Mouse (Mus musculus) thymus, adult 2 months (tissue): ENCODE data around the gene Tub. TPM values are rescaled to one million over a fixed set of nuclear protein-coding genes. Genes with fewer than 3 reads are reported as not detected.

Experiments used
- DNase-seq: peaks from one replicate; pipeline ENCODE4 v3.0.0; 2021
- H3K27ac ChIP-seq: fragments of 200-500 bp; 2 replicates; pipeline ENCODE4 v1.5.1; 2012; ENCODE audit warnings: low read length, control low read depth; ENCODE audit not compliant: control insufficient read depth, insufficient read depth
- H3K27me3 ChIP-seq: fragments of 200-500 bp; 2 replicates; pipeline ENCODE4 v1.6.1; 2012; ENCODE audit warnings: mild to moderate bottlenecking, low read length, moderate library complexity, mixed read lengths; ENCODE audit not compliant: control insufficient read depth, insufficient read depth
- H3K36me3 ChIP-seq: fragments of 200-500 bp; 2 replicates; pipeline ENCODE4 v1.6.1; 2012; ENCODE audit warnings: mild to moderate bottlenecking, low read length, moderate library complexity; ENCODE audit not compliant: control insufficient read depth, insufficient read depth
- H3K4me1 ChIP-seq: fragments of 200-500 bp; replicated peaks from 2 replicates; pipeline ENCODE4 v1.6.1; 2012; ENCODE audit warnings: low read length; ENCODE audit not compliant: control insufficient read depth, insufficient read depth
- H3K4me3 ChIP-seq: fragments of 200-500 bp; 2 replicates; pipeline ENCODE4 v1.5.1; 2012; ENCODE audit warnings: mild to moderate bottlenecking, low read length, control low read depth, moderate library complexity; ENCODE audit not compliant: control insufficient read depth, insufficient read depth
- CTCF ChIP-seq: fragments of 200-500 bp; IDR thresholded peaks from 2 replicates; pipeline ENCODE4 v1.5.1; 2012; ENCODE audit warnings: mild to moderate bottlenecking, control low read depth, low read length, moderate library complexity, borderline replicate concordance; ENCODE audit not compliant: control insufficient read depth, poor library complexity, insufficient read depth; ENCODE audit errors: extremely low read depth
- POLR2A ChIP-seq: fragments of 200-500 bp; IDR thresholded peaks from 2 replicates; pipeline ENCODE4 v1.6.1; 2012; ENCODE audit warnings: mild to moderate bottlenecking, low read length, control low read depth, moderate library complexity; ENCODE audit not compliant: control insufficient read depth, poor library complexity, insufficient read depth; ENCODE audit errors: extremely low read depth
- WGBS: fragments of 180-500 bp; shearing (Covaris S2); methylation state at CpG from one replicate; pipeline ENCODE4 v1.1.7; 2018; 5-methylcytosine and 5-hydroxymethylcytosine counted together
- polyA plus RNA-seq: library from polyadenylated mRNA; depleted of rRNA; stranded (reverse); fragments of >200 nt; gene quantifications from 2 replicates; pipeline ENCODE4 v1.2.3, GENCODE M21; 2012

The Tub gene
- polyA plus RNA-seq, 1 experiment, result 0.66 TPM

DNA sequence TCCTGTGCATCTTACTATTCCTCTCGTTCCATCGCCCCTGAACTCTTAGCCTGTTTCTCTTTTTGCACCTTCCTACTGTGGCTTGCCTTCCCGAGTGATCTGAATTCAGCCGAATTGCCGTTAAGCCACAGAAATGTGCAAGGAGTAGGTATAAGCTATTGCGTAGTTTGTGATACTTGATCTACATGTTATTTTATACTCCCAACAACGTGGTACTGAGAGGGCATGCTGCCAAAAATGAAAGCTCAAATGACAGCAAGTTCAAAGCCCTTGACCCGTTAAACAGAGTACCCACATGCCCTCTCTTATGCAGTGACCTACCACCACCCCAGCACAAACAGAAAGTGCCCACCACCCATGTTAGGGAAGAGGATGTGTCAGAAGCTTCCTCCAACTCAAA is 15.3 kb upstream of the Tub start:
- peaks cover 19% of the 10 kb centered on the region for H3K36me3 ChIP-seq
- 2% methylated on average over 8 of the region's 8 CpGs for WGBS
- no peak overlapping the region for H3K27ac ChIP-seq
- no peak for DNase-seq
- no peaks in the 10 kb centered on the region for H3K27me3 ChIP-seq
- H3K4me1 ChIP-seq, result peaks cover 11% of the 10 kb centered on the region
- TF ChIP-seq POLR2A, result no peak
- TF ChIP-seq CTCF, result no peak
- peak overlapping the region; percentile 100 for H3K4me3 ChIP-seq

DNA sequence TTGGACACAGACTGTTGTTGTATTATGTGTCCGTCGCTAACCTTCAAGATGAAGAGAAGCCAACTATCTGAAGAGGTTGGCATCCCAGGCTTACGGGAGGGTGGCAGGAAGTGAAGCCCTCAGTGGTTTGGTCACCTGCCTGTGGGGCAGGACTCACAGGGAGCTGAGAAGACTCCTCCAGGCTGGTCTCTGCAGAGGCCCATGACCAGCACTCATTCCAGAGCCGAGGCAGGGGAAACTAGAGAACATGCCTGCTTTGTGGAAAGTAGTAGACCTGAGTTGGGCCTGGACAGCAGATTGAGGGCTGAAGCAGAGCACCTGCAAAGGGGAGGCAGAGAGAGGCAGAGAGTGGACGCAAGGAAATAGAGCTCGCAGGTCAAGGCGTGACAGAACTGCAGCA is 14.7 kb upstream of the Tub start:
- Histone ChIP-seq H3K4me3 (no peak overlapping the region), H3K36me3 (peaks cover 25% of the 10 kb centered on the region), H3K27me3 (no peaks in the 10 kb centered on the region), H3K27ac (no peak overlapping the region), H3K4me1 (peaks cover 11% of the 10 kb centered on the region)
- DNase-seq, result no peak
- TF ChIP-seq CTCF (no peak), POLR2A (no peak)
- WGBS, result 72% methylated on average over 7 of the region's 7 CpGs

DNA sequence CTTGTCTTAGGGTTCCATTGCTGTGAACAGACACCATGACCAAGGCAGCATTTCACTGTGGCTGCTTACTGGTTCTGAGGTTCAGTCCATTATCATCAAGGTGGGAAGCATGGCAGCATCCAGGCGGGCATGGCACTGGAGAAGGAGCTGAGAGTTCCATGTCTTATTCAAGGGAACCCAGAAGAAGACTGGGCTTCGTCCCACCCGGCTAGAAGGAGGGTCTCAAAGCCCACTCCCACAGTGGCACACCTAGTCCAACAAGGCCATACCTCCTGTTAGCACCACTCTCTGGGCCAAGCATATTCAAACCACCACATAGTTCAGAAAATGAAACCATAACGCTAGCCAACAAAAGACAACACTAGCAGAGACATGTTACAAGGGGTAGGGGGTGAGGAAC is 13.5 kb upstream of the Tub start:
- Histone ChIP-seq H3K27ac (no peak overlapping the region), H3K4me3 (no peak overlapping the region), H3K27me3 (no peaks in the 10 kb centered on the region), H3K4me1 (peaks cover 11% of the 10 kb centered on the region), H3K36me3 (peaks cover 37% of the 10 kb centered on the region)
- no peak for DNase-seq
- TF ChIP-seq CTCF, result no peak
- no peak for TF ChIP-seq POLR2A
- WGBS, result 100% methylated on average over 4 of the region's 4 CpGs

DNA sequence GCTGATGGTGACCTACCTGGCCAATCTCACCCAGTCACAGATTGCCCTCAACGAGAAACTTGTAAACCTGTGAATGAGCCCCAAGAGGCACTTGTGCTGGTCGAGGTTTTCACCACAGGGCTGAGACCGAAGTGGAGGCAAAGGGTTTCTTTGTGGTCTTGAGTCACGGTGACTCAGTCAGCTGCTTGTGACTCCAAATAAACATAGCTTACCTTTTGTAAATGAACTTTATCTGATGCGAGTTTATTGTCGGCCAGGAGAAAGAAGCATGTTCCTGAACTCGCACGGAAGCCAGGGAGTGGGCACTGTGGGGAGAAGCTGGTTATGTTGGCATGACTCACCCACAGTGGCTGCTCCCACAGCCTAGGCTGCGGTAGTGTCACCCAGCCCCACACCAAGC is 8.7 kb upstream of the Tub start:
- no peak for DNase-seq
- Histone ChIP-seq H3K27me3 (no peaks in the 10 kb centered on the region), H3K4me3 (no peak overlapping the region), H3K27ac (no peak overlapping the region), H3K4me1 (no peaks in the 10 kb centered on the region), H3K36me3 (peaks cover 56% of the 10 kb centered on the region)
- WGBS, result 92% methylated on average over 9 of the region's 9 CpGs
- TF ChIP-seq POLR2A (no peak), CTCF (no peak)

DNA sequence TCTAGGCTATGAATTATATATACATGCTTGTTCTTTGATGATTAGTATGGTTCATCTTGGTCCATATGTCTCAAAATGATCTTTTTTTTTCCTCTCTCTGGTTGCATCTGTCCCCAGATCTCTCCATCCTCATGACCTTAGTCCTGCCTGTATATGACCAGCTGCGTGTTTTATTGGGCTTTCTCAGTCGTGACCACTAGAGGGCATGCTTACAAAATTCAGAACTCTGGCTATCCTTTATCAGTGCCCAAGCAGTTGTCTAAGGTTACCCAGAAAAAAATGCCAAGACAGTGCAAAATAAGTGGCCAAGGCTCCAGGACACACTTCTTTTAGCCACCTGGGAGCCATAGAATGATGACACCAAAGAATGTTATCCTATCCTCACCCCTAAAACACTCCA is 6.1 kb upstream of the Tub start:
- H3K4me1 ChIP-seq, result no peaks in the 10 kb centered on the region
- H3K27ac ChIP-seq, result no peak overlapping the region
- no peaks in the 10 kb centered on the region for H3K27me3 ChIP-seq
- H3K4me3 ChIP-seq, result no peak overlapping the region
- TF ChIP-seq POLR2A (no peak), CTCF (no peak)
- peak; percentile 31 for DNase-seq
- H3K36me3 ChIP-seq, result peaks cover 43% of the 10 kb centered on the region
- WGBS, result 15% methylated on average over 2 of the region's 2 CpGs

DNA sequence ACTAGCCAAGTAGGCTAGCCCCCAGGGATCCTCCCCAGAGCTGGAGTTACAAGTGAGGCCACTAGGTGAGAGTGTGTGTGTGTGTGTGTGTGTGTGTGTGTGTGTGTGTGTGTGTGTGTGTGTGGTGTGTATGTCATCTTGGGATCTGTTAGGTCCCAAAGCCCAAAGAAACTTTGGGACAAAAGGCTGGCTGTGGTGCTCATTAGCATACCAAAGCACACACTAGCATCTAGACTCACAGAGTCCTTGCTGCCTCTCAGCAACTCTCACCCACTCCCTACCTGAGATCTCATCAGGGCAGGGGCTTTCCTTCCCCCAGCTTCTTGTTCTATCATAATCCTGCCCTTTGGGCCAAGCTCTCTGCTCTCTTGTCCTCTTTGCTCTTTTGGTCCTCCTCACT is 1.5 kb upstream of the Tub start:
- H3K27ac ChIP-seq, result no peak overlapping the region
- H3K4me3 ChIP-seq, result no peak overlapping the region
- DNase-seq, result no peak
- TF ChIP-seq CTCF (no peak), POLR2A (no peak)
- H3K27me3 ChIP-seq, result peaks cover 13% of the 10 kb centered on the region
- H3K4me1 ChIP-seq, result peaks cover 7% of the 10 kb centered on the region; the same call in 1 of the 2 replicates
- peaks cover 6% of the 10 kb centered on the region for H3K36me3 ChIP-seq

DNA sequence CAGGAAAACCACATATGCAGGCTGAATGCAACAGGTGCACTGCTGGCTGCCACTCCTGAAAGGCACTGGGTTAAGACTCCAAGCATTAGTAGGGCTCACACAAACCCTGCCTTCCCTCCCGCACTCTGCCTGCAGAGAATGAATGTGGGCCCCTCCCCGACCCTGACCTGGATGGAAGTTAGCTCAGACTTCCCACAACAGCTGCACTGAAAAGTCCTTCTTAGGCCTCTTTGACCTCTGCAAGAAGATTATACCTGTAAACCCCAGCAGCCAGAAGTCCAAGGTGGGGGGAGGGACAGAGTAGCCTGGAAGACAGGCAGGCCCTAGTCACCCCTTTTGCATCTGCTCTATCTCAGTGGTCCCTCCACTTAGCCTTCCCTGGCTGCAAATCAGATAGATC is 837 bp upstream of the Tub start:
- Histone ChIP-seq H3K4me3 (no peak overlapping the region), H3K27me3 (peaks cover 13% of the 10 kb centered on the region), H3K36me3 (peaks cover 6% of the 10 kb centered on the region), H3K27ac (no peak overlapping the region), H3K4me1 (peaks cover 7% of the 10 kb centered on the region; the same call in 1 of the 2 replicates)
- DNase-seq, result no peak
- no peak for TF ChIP-seq CTCF
- no peak for TF ChIP-seq POLR2A
- WGBS, result 82% methylated on average over 2 of the region's 2 CpGs
